Mouse (Mus musculus) G1E (cell line): Measurements from ENCODE around the gene Trpm8.

Experiments
- CTCF ChIP-seq: IDR thresholded peaks from 2 replicates; pipeline ENCODE4 v1.5.1; 2012; ENCODE audit warnings: low read depth, low read length, inconsistent platforms, mixed read lengths
- GATA2 ChIP-seq: IDR thresholded peaks from 2 replicates; pipeline ENCODE4 v1.6.1; 2012; ENCODE audit warnings: low read depth, low read length, inconsistent platforms, borderline replicate concordance

DNA sequence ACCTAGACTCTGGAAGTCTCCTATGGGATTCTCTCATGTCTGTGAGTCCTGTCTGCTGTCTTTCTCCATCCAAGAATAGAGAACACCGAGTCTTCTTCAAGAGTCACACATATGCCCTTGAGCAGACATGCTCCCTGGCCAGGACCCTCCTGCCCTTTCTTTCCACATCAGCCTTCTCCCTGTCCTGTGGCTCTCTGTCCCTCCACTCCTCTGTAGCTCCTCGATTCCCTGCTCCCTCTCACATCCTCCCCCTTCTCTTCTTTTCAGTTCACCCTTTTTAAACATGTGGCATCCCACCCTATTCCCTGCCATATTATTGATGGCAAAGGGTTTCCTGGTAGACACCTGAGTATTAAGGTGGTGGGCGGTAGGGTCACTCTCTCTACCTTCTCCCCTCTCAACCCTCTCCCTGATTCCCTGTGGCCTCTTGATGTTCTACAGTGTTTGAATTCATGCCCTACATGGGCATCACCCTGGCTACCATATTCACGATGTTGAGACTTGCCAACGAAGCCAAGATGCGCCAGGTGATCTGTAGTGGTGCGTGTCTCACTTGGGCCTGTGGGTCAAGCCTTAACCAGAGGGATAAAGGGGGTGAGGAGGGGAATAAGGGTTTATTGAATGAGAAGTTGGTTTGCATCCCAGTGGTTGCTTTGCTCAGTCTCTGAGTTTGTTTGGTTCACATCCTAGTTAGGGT lies 45.5 kb upstream of the Trpm8 start:
- TF ChIP-seq GATA2 (no peak), CTCF (no peak)
